Mouse (Mus musculus) left cerebral cortex, adult 9 months (tissue): ENCODE data around the gene 4930467E23Rik.
"Not testable (repeated sequence)": the region's sequence is repeated elsewhere in the genome, so short reads cannot be mapped to it uniquely, and the experiment has no call there.

Experiments
- DNase-seq, 2 experiments: peaks; one replicate each; pipeline ENCODE4 v3.0.0; 2022; ENCODE audit warnings: low spot score in 2 of 2

Gene 4930467E23Rik

GRCm38 (mm10) chr8:19711171-19711860, 18.1 kb upstream of the 4930467E23Rik start:
- DNase-seq = not testable (repeated sequence)

GRCm38 (mm10) chr8:19712227-19712750, 17.1 kb upstream of the 4930467E23Rik start:
- not testable (repeated sequence) for DNase-seq

- DNase-seq = not testable (repeated sequence)
Measured at GRCm38 (mm10) chr8:19712816-19713215, 16.6 kb upstream of the 4930467E23Rik start.

GRCm38 (mm10) chr8:19713232-19713834, 16.0 kb upstream of the 4930467E23Rik start:
- not testable (repeated sequence) for DNase-seq

GRCm38 (mm10) chr8:19714426-19714825, 14.9 kb upstream of the 4930467E23Rik start:
- not testable (repeated sequence) for DNase-seq

- not testable (repeated sequence) for DNase-seq
Measured at GRCm38 (mm10) chr8:19715266-19715665, 14.1 kb upstream of the 4930467E23Rik start.

- peak in 1 of 2 experiments; percentile 55 for DNase-seq
Measured at GRCm38 (mm10) chr8:19717851-19718250, 11.5 kb upstream of the 4930467E23Rik start.

- DNase-seq = not testable (repeated sequence)
Measured at GRCm38 (mm10) chr8:19719513-19719912, 9.9 kb upstream of the 4930467E23Rik start.

GRCm38 (mm10) chr8:19724871-19725270, 4.5 kb upstream of the 4930467E23Rik start:
- DNase-seq = not testable (repeated sequence)

- DNase-seq = not testable (repeated sequence)
Measured at GRCm38 (mm10) chr8:19751773-19752172, 22.4 kb downstream of the 4930467E23Rik start.

- not testable (repeated sequence) for DNase-seq
Measured at GRCm38 (mm10) chr8:19754178-19754577, 24.8 kb downstream of the 4930467E23Rik start.

- DNase-seq = not testable (repeated sequence)
Measured at GRCm38 (mm10) chr8:19754961-19755360, 25.6 kb downstream of the 4930467E23Rik start.

- DNase-seq = not testable (repeated sequence)
Measured at GRCm38 (mm10) chr8:19761660-19762059, 32.3 kb downstream of the 4930467E23Rik start.

- DNase-seq = not testable (repeated sequence)
Measured at GRCm38 (mm10) chr8:19762860-19763592, 33.6 kb downstream of the 4930467E23Rik start.

- DNase-seq = not testable (repeated sequence)
Measured at GRCm38 (mm10) chr8:19765531-19765930, 36.2 kb downstream of the 4930467E23Rik start.

- not testable (repeated sequence) for DNase-seq
Measured at GRCm38 (mm10) chr8:19773461-19773860, 44.1 kb downstream of the 4930467E23Rik start.

GRCm38 (mm10) chr8:19776311-19776710, 46.9 kb downstream of the 4930467E23Rik start:
- DNase-seq = not testable (repeated sequence)

GRCm38 (mm10) chr8:19777500-19777899, 48.1 kb downstream of the 4930467E23Rik start:
- not testable (repeated sequence) for DNase-seq

- DNase-seq = not testable (repeated sequence)
Measured at GRCm38 (mm10) chr8:19778126-19778525, 48.8 kb downstream of the 4930467E23Rik start.

- not testable (repeated sequence) for DNase-seq
Measured at GRCm38 (mm10) chr8:19778891-19779290, 49.5 kb downstream of the 4930467E23Rik start.

GRCm38 (mm10) chr8:19780212-19780611, 50.8 kb downstream of the 4930467E23Rik start:
- DNase-seq = not testable (repeated sequence)

- not testable (repeated sequence) for DNase-seq
Measured at GRCm38 (mm10) chr8:19780658-19781057, 51.3 kb downstream of the 4930467E23Rik start.
